Mouse (Mus musculus) MEL (cell line): Measurements from ENCODE around the gene Coro1a. TPM values are rescaled to one million over a fixed set of nuclear protein-coding genes. Genes with fewer than 3 reads are reported as not detected.

ENCODE experiments used
- DNase-seq: peaks from one replicate; pipeline ENCODE4 v3.0.0; 2011; ENCODE audit warnings: low read depth, low spot score
- H3K27ac ChIP-seq: 2 replicates; pipeline ENCODE4 v1.5.1; 2012; ENCODE audit warnings: low read depth, mild to moderate bottlenecking, control low read depth, low read length, moderate library complexity; ENCODE audit not compliant: control insufficient read depth
- H3K27me3 ChIP-seq, 2 experiments: fragments of 150-350 bp in 1 of 2; sonication (generic) in 1 of 2; 2 replicates each; pipeline ENCODE4 v1.6.1; 2012; ENCODE audit warnings: low read length in 2 of 2, mild to moderate bottlenecking in 2 of 2, improper control_type of control experiment in 1 of 2, moderate library complexity in 1 of 2; ENCODE audit not compliant: insufficient read depth in 2 of 2, control insufficient read depth in 1 of 2
- H3K36me3 ChIP-seq, 2 experiments: 2 replicates each; pipeline ENCODE4 v1.6.1; 2012 to 2014; ENCODE audit warnings: low read length in 2 of 2, improper control_type of control experiment in 1 of 2, inconsistent platforms in 1 of 2, mild to moderate bottlenecking in 1 of 2; ENCODE audit not compliant: insufficient read depth in 2 of 2, control insufficient read depth in 1 of 2
- H3K4me1 ChIP-seq, 2 experiments: fragments of 150-350 bp in 1 of 2; sonication (generic) in 1 of 2; 2 replicates each; pipeline ENCODE4 v1.6.1; 2012; ENCODE audit warnings: low read length in 2 of 2, improper control_type of control experiment in 1 of 2, mild to moderate bottlenecking in 1 of 2; ENCODE audit not compliant: insufficient read depth in 2 of 2, control insufficient read depth in 1 of 2
- H3K4me3 ChIP-seq, 2 experiments: fragments of 150-350 bp in 1 of 2; sonication (generic) in 1 of 2; 2 replicates each; pipeline ENCODE4 v1.5.1; 2012; ENCODE audit warnings: low read depth in 2 of 2, low read length in 2 of 2, mild to moderate bottlenecking in 2 of 2, moderate library complexity in 2 of 2, control low read depth in 1 of 2, improper control_type of control experiment in 1 of 2; ENCODE audit not compliant: control insufficient read depth in 1 of 2, insufficient read depth in 1 of 2
- H3K79me2 ChIP-seq: 2 replicates; pipeline ENCODE4 v1.6.1; 2012; ENCODE audit warnings: mild to moderate bottlenecking, low read length, moderate library complexity; ENCODE audit not compliant: control insufficient read depth, poor library complexity, insufficient read depth
- H3K9ac ChIP-seq: 2 replicates; pipeline ENCODE4 v1.6.1; 2012; ENCODE audit warnings: low read depth, mild to moderate bottlenecking, control low read depth, low read length, moderate library complexity; ENCODE audit not compliant: control insufficient read depth, poor library complexity, severe bottlenecking
- H3K9me3 ChIP-seq: fragments of 150-350 bp; sonication (generic); replicated peaks from 2 replicates; pipeline ENCODE4 v1.6.1; 2012; ENCODE audit warnings: mild to moderate bottlenecking, low read length, improper control_type of control experiment, moderate library complexity; ENCODE audit not compliant: insufficient read depth
- BHLHE40 ChIP-seq: IDR thresholded peaks from 2 replicates; pipeline ENCODE4 v1.6.1; 2012; ENCODE audit warnings: low read depth, mild to moderate bottlenecking, inconsistent platforms, low read length, improper control_type of control experiment, borderline replicate concordance
- CHD1 ChIP-seq: IDR thresholded peaks from 2 replicates; pipeline ENCODE4 v1.6.1; 2012; ENCODE audit warnings: low read depth, mild to moderate bottlenecking, inconsistent platforms, low read length, improper control_type of control experiment
- CHD2 ChIP-seq: IDR thresholded peaks from 2 replicates; pipeline ENCODE4 v1.6.1; 2011; ENCODE audit warnings: low read length, improper control_type of control experiment
- CTCF ChIP-seq, 3 experiments: IDR thresholded peaks in 2 of 3; conservative IDR thresholded peaks in 1 of 3; 2 replicates each; pipeline ENCODE4 v1.5.1; 2011 to 2012; ENCODE audit warnings: low read length in 3 of 3, low read depth in 2 of 3, mild to moderate bottlenecking in 2 of 3, improper control_type of control experiment in 1 of 3, inconsistent platforms in 1 of 3, mixed read lengths in 1 of 3, moderate library complexity in 1 of 3; ENCODE audit not compliant: control insufficient read depth in 1 of 3, insufficient read depth in 1 of 3, poor library complexity in 1 of 3, severe bottlenecking in 1 of 3
- EP300 ChIP-seq, 2 experiments: IDR thresholded peaks; 2 replicates each; pipeline ENCODE4 v1.6.1; 2011; ENCODE audit warnings: improper control_type of control experiment in 2 of 2, low read length in 2 of 2, low read depth in 1 of 2, mild to moderate bottlenecking in 1 of 2
- GABPA ChIP-seq: IDR thresholded peaks from 2 replicates; pipeline ENCODE4 v1.6.1; 2012; ENCODE audit warnings: low read depth, mild to moderate bottlenecking, inconsistent platforms, low read length, improper control_type of control experiment, moderate library complexity
- GATA1 ChIP-seq: IDR thresholded peaks from 2 replicates; pipeline ENCODE4 v1.6.1; 2011; ENCODE audit warnings: low read depth, low read length, improper control_type of control experiment
- HCFC1 ChIP-seq: IDR thresholded peaks from 2 replicates; pipeline ENCODE4 v1.6.1; 2012; ENCODE audit warnings: low read depth, mild to moderate bottlenecking, inconsistent platforms, low read length, improper control_type of control experiment, moderate library complexity
- MAX ChIP-seq: IDR thresholded peaks from 2 replicates; pipeline ENCODE4 v1.6.1; 2011; ENCODE audit warnings: low read length, improper control_type of control experiment
- MEF2A ChIP-seq: IDR thresholded peaks from 2 replicates; pipeline ENCODE4 v1.6.1; 2014; ENCODE audit warnings: low read depth, mild to moderate bottlenecking, inconsistent platforms, low read length, improper control_type of control experiment; ENCODE audit not compliant: poor library complexity, insufficient replicate concordance, severe bottlenecking; ENCODE audit errors: extremely low read depth
- MYC ChIP-seq: IDR thresholded peaks from 2 replicates; pipeline ENCODE4 v1.6.1; 2011; ENCODE audit warnings: low read depth, mild to moderate bottlenecking, low read length, improper control_type of control experiment, moderate library complexity
- POLR2A ChIP-seq, 2 experiments: IDR thresholded peaks; 2 replicates each; pipeline ENCODE4 v1.6.1; 2011 to 2012; ENCODE audit warnings: low read length in 2 of 2, mild to moderate bottlenecking in 2 of 2, control low read depth in 1 of 2, improper control_type of control experiment in 1 of 2, low read depth in 1 of 2, moderate library complexity in 1 of 2; ENCODE audit not compliant: control insufficient read depth in 1 of 2, insufficient read depth in 1 of 2, poor library complexity in 1 of 2
- POLR2AphosphoS2 ChIP-seq: IDR thresholded peaks from 2 replicates; pipeline ENCODE4 v1.6.1; 2011; ENCODE audit warnings: low read length, improper control_type of control experiment
- RAD21 ChIP-seq: IDR thresholded peaks from 2 replicates; pipeline ENCODE4 v1.6.1; 2011; ENCODE audit warnings: mild to moderate bottlenecking, low read depth, low read length, improper control_type of control experiment
- SIN3A ChIP-seq: IDR thresholded peaks from 2 replicates; pipeline ENCODE4 v1.6.1; 2012; ENCODE audit warnings: low read length, improper control_type of control experiment, inconsistent platforms
- SMC3 ChIP-seq: IDR thresholded peaks from 2 replicates; pipeline ENCODE4 v1.6.1; 2011; ENCODE audit warnings: low read depth, low read length, improper control_type of control experiment
- TAL1 ChIP-seq: IDR thresholded peaks from 2 replicates; pipeline ENCODE4 v1.6.1; 2012; ENCODE audit warnings: mild to moderate bottlenecking, inconsistent platforms, low read length, moderate library complexity, mixed read lengths
- TBP ChIP-seq: IDR thresholded peaks from 2 replicates; pipeline ENCODE4 v1.8.0; 2011; ENCODE audit warnings: low read depth, low read length, improper control_type of control experiment
- TCF12 ChIP-seq: IDR thresholded peaks from 2 replicates; pipeline ENCODE4 v1.6.1; 2014; ENCODE audit warnings: low read depth, mild to moderate bottlenecking, inconsistent platforms, low read length, improper control_type of control experiment, moderate library complexity
- UBTF ChIP-seq: IDR thresholded peaks from 2 replicates; pipeline ENCODE4 v1.6.1; 2012; ENCODE audit warnings: low read depth, mild to moderate bottlenecking, inconsistent platforms, low read length, improper control_type of control experiment, moderate library complexity, borderline replicate concordance; ENCODE audit not compliant: insufficient read depth
- USF1 ChIP-seq: IDR thresholded peaks from 2 replicates; pipeline ENCODE4 v1.6.1; 2014; ENCODE audit warnings: low read depth, mild to moderate bottlenecking, inconsistent platforms, low read length, improper control_type of control experiment, moderate library complexity
- USF2 ChIP-seq, 2 experiments: IDR thresholded peaks; 2 replicates each; pipeline ENCODE4 v1.6.1; 2011 to 2012; ENCODE audit warnings: improper control_type of control experiment in 2 of 2, low read length in 2 of 2, borderline replicate concordance in 1 of 2, inconsistent platforms in 1 of 2, low read depth in 1 of 2, mild to moderate bottlenecking in 1 of 2; ENCODE audit not compliant: insufficient read depth in 1 of 2
- ZC3H11A ChIP-seq: IDR thresholded peaks from 2 replicates; pipeline ENCODE4 v1.6.1; 2012; ENCODE audit warnings: low read depth, mild to moderate bottlenecking, inconsistent platforms, low read length, improper control_type of control experiment
- polyA plus RNA-seq, 2 experiments: library from polyadenylated mRNA; stranded (reverse) in 1 of 2; unstranded in 1 of 2; fragments of >175 nt in 1 of 2; fragments of >200 nt in 1 of 2; gene quantifications; 2 replicates each; pipeline versions ENCODE4 v1.2.1 to v1.2.4; 2012; ENCODE audit warnings: low replicate concordance in 2 of 2, low read depth in 1 of 2; ENCODE audit not compliant: insufficient read length in 2 of 2, insufficient read depth in 1 of 2, missing spikeins in 1 of 2
- total RNA-seq: library from RNA; depleted of rRNA; stranded (reverse); fragments of 300-350 nt; gene quantifications from 2 replicates; pipeline ENCODE4 v1.2.3, GENCODE M21; 2012

The Coro1a gene
- total and polyA plus RNA-seq, 3 experiments: 195 to 204 TPM; not detected in 1

- Histone ChIP-seq H3K4me1 (no peaks in the 10 kb centered on the region), H3K27me3 (peaks cover 3 to 6% of the 10 kb centered on the region in 2 experiments), H3K79me2 (no peaks in the 10 kb centered on the region), H3K9me3 (no peaks in the 10 kb centered on the region), H3K4me3 (no peak overlapping the region), H3K9ac (no peak overlapping the region), H3K27ac (no peak overlapping the region), H3K36me3 (no peaks in the 10 kb centered on the region)
- no peak for TF ChIP-seq USF2 (IDR thresholded peaks at IDR 0.05; ENCODE audit: borderline replicate concordance in 1 of 2, insufficient read depth in 1 of 2, low read depth in 1 of 2, low read length in 2 of 2)
- no peak for TF ChIP-seq TAL1
- TF ChIP-seq CTCF (IDR thresholded peaks at IDR 0.05 in 2 of 3, conservative IDR thresholded peaks at IDR 0.05 in 1 of 3; ENCODE audit: control insufficient read depth in 1 of 3, insufficient read depth in 1 of 3, low read depth in 2 of 3, low read length in 3 of 3, poor library complexity in 1 of 3, severe bottlenecking in 1 of 3): peak; percentile 48 to 52 (median 51); a peak in 5 of 6 replicates
- TF ChIP-seq EP300 (IDR thresholded peaks at IDR 0.05; ENCODE audit: low read depth in 1 of 2, low read length in 2 of 2): no peak
- TF ChIP-seq ZC3H11A: 0 out of 2 replicates have a peak, but pooled peaks have one; percentile 24
- peak; percentile 43 for TF ChIP-seq RAD21
- TF ChIP-seq SMC3: peak; percentile 23; the same call in 1 of the 2 replicates
- TF ChIP-seq CHD1: no peak
- TF ChIP-seq CHD2: no peak
- no peak for TF ChIP-seq SIN3A
- peak; percentile 55 for DNase-seq
Observed at GRCm38 (mm10) chr7:126718787-126719337, 11.3 kb upstream of the Coro1a start.

- Histone ChIP-seq H3K27me3 (peaks cover 3 to 7% of the 10 kb centered on the region in 2 experiments), H3K27ac (no peak overlapping the region), H3K36me3 (no peaks in the 10 kb centered on the region), H3K4me3 (no peak overlapping the region), H3K9ac (no peak overlapping the region), H3K4me1 (no peaks in the 10 kb centered on the region), H3K9me3 (no peaks in the 10 kb centered on the region), H3K79me2 (no peaks in the 10 kb centered on the region)
- DNase-seq: no peak
- TF ChIP-seq BHLHE40: no peak
Observed at GRCm38 (mm10) chr7:126717566-126717965, 10.0 kb upstream of the Coro1a start.

GRCm38 (mm10) chr7:126715679-126716078 is 8.1 kb upstream of the Coro1a start:
- H3K27ac ChIP-seq: no peak overlapping the region
- peaks cover 3 to 7% of the 10 kb centered on the region in 2 experiments for H3K27me3 ChIP-seq
- no peak overlapping the region for H3K4me3 ChIP-seq
- H3K36me3 ChIP-seq: no peaks in the 10 kb centered on the region
- no peaks in the 10 kb centered on the region for H3K9me3 ChIP-seq
- no peaks in the 10 kb centered on the region for H3K79me2 ChIP-seq
- no peaks in the 10 kb centered on the region for H3K4me1 ChIP-seq
- TF ChIP-seq TBP (no peak), POLR2A (IDR thresholded peaks at IDR 0.05; ENCODE audit: control insufficient read depth in 1 of 2, insufficient read depth in 1 of 2, low read depth in 1 of 2, low read length in 2 of 2, poor library complexity in 1 of 2) (no peak), RAD21 (no peak), BHLHE40 (no peak), UBTF (no peak), EP300 (IDR thresholded peaks at IDR 0.05; ENCODE audit: low read depth in 1 of 2, low read length in 2 of 2) (no peak), MEF2A (no peak), GABPA (no peak), CTCF (IDR thresholded peaks at IDR 0.05 in 2 of 3, conservative IDR thresholded peaks at IDR 0.05 in 1 of 3; ENCODE audit: control insufficient read depth in 1 of 3, insufficient read depth in 1 of 3, low read depth in 2 of 3, low read length in 3 of 3, poor library complexity in 1 of 3, severe bottlenecking in 1 of 3) (no peak), HCFC1 (no peak), POLR2AphosphoS2 (no peak), MYC (no peak), TCF12 (no peak), CHD2 (no peak), MAX (no peak), GATA1 (no peak), SMC3 (no peak), USF1 (no peak)
- no peak for DNase-seq
- H3K9ac ChIP-seq: no peak overlapping the region
